Mouse (Mus musculus): ENCODE measurements at regions not wholly inside any gene's neighbourhood (a gene's known extent, or its start where the extent isn't known, plus 50 kb on each side); places are given as distances from the start of the nearest gene placed in this dataset.

DNA sequence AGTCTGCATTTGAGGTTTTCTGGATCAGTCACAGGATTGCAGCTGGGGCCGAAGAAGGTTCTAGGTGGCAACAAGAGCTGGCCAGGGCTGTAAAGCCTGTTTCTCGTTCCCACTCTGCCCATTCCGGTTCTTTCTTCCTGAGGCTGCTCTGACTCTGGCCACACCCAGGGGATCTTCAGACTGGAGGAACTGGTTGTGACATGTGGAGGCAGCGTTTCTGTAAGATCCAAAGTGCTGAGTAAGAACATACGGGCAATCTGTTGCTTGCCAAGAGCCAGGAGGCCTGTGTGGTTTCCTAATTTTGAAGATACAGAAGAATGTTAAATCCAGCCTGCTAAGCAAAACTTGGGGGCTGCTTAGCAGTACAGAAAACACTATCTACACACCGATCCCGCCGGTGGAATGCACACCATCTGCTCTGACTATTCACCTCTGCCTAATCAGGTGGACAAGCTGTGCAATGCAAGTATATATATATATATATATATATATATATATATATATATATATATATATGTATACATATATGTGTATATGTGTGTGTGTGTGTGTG lies 99.3 kb upstream of the Bmp2k start:
- DNase-seq (ENCODE audit: low read depth, low spot score) = no peak

GRCm38 (mm10) chr5:96898695-96899094 lies 98.8 kb upstream of the Bmp2k start:
- DNase-seq (ENCODE audit: low read depth, low spot score) = no peak

DNA sequence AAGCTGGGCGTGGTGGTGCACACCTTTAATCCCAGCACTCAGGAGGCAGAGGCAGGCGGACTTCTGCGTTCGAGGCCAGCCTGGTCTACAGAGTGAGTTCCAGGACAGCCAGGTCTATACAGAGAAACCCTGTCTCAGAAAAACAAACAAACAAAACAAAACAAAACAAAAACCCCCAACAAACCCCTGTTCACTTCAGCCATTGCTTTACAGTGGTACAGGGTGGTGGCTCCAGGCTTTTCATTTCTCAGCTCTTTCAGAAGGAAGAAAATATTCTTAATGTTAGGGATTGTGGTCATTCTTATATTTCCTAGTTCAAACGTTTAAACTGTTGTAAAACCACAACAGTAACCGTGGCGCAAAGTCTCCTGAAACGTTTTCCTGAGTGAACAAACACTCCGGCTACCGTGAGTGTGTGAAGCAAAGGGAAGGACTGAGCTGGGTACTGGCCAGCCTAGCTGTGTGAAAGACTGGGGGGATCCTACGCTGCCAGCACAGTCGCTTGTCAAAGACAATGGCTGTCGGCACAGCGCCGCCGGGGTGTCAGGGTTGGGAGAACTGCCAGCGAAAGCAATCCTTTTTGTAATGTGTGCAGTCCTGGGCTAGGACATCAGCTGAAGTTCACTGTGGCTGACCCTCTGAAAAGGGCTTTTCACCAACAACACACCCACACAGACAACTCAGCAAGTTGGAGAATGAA lies 91.8 kb upstream of the Bmp2k start:
- DNase-seq (ENCODE audit: low read depth, low spot score) = no peak

- peak; percentile 46 for DNase-seq (ENCODE audit: low read depth, low spot score)
These were observed 89.1 kb upstream of the Bmp2k start for GRCm38 (mm10) chr5:96908371-96908770.

- DNase-seq (ENCODE audit: low read depth, low spot score) = no peak
These were observed 88.3 kb upstream of the Bmp2k start for GRCm38 (mm10) chr5:96909218-96909617.

- peak; percentile 83 for DNase-seq (ENCODE audit: low read depth, low spot score)
These were observed 85.8 kb upstream of the Bmp2k start for GRCm38 (mm10) chr5:96911550-96912253.

- DNase-seq (ENCODE audit: low read depth, low spot score) = peak; percentile 57
These were observed 85.2 kb upstream of the Bmp2k start for GRCm38 (mm10) chr5:96912254-96912635.

GRCm38 (mm10) chr5:96912781-96913180 lies 84.7 kb upstream of the Bmp2k start:
- DNase-seq (ENCODE audit: low read depth, low spot score) = peak; percentile 44

DNA sequence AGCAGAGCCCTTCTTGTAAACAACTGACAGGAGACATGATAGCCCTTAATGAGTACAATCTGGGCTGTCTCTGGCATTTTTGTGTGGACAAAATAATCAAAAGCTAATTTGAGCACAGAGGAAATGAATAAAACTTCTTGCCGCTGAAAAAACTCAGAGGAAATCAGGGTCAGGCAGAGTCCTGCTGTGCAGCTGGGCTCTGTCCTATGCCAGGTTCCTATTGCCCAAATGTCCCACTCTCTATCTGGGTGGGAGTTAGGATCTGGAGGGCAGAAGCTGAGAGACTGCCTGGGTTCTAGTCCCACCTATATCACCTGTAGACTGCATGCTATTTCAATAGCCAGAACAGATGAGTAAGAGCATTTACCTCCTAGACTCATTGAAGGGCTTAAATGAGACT lies 83.8 kb upstream of the Bmp2k start:
- no peak for DNase-seq (ENCODE audit: low read depth, low spot score)

DNA sequence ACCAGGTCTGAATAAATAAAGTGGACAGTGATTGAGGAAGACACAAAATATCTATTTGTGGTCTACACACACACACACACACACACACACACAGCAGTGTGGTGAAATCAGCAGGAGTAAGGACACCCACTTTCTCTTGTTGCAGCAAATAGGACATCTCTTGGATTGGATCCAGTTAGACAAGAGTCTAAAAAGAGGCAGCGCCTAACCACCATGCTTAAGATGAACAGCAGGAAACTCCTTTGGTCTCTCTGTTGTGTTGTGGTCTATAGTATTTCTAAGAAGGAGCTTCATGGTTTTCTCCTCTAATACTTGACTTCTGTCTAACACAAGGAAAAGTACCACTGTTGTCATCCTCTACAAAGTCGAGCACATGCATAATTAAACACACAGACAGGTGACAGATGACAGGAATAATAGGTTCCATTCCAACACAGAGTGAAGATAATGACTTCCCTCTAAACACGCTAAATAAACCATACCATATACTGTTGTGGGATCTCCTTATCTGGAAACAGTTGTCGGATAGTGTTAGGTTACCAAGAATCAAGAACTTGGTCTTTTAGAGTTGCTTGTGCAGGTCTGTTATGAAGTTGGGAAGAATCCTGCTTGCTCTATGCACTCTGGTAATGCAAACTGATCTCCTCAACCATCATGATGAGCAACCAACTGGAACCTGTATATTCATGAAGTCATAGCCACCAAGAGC lies 82.6 kb upstream of the Bmp2k start:
- peak; percentile 66 for DNase-seq (ENCODE audit: low read depth, low spot score)

GRCm38 (mm10) chr5:96916897-96917296 lies 80.6 kb upstream of the Bmp2k start:
- peak; percentile 87 for DNase-seq (ENCODE audit: low read depth, low spot score)

GRCm38 (mm10) chr5:96917596-96918258 lies 79.8 kb upstream of the Bmp2k start:
- peak; percentile 64 for DNase-seq (ENCODE audit: low read depth, low spot score)

DNA sequence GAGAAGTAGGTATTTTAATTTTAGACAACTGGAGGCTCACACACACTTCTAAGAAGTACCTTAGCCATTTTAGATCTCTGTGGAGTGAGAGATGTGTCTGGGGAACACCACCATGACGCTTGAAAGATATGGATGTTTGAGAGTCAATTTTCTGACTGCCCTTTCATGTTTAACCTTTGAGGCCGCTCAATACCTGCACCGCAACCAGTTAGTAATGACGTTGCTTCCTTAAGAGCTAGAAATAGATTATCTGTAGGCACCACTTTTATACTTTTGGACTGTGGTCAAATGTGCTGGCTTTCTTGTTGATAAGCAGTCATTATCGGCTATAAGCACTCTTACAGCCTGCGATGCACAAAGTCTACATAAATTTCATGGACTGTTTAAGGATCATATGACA lies 78.3 kb upstream of the Bmp2k start:
- peak; percentile 61 for DNase-seq (ENCODE audit: low read depth, low spot score)

GRCm38 (mm10) chr5:96921037-96921436 lies 76.5 kb upstream of the Bmp2k start:
- no peak for DNase-seq (ENCODE audit: low read depth, low spot score)

GRCm38 (mm10) chr5:96921511-96921910 lies 76.0 kb upstream of the Bmp2k start:
- peak; percentile 29 for DNase-seq (ENCODE audit: low read depth, low spot score)

GRCm38 (mm10) chr5:96921973-96922715 lies 75.3 kb upstream of the Bmp2k start:
- DNase-seq (ENCODE audit: low read depth, low spot score) = no peak

GRCm38 (mm10) chr5:96922716-96923076 lies 74.8 kb upstream of the Bmp2k start:
- DNase-seq (ENCODE audit: low read depth, low spot score) = no peak

DNA sequence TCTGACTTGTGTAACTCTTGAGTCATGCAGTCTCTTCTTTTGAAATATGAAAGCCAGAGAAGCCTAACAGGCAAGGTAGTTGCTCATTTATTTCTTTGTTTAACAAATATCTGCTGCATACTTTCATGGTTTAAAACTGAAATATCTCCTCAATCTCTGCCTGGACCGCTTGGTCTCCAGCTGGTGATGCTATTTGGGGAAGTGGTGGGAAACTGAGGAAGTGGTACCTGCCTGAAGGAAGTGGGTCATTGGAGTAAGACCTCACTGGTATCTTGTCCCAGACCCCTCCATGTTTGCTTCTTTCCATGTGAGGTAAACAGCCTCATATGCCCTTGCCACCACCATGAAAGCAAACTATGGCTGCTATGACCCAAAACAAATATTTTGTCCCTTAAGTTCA lies 74.0 kb upstream of the Bmp2k start:
- DNase-seq (ENCODE audit: low read depth, low spot score) = no peak

DNA sequence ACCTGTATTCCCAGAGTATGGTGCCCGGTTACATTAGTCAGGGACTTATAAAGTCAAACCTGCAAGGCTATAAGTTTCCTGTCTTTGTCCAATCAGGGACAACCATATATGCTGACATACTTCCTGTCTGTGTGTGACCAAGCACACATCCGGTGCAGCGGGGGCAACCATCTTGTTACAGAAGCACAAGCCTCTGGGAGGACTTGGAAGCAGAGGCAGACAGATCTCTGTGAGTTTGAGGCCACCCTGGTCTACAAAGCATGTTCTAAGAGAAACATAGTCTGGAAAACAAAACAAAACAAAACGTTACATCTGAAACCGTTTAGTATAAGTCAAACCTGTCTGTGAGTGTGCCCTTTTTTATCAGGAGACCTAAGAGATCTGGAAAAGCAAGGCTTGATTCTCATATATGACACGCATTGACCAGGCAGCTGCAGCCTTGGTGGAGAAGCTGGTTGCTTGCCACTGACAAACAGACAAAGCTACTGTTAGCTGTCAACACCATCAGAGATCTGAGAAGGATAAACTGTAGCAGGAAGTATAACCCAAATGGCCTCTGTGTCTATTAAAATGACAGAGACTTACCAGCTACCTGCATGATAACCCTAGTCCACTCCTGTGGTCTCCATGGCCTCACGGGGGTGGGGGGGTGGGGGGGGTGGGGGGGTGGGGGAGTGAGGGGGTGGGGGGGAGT lies 72.6 kb upstream of the Bmp2k start:
- DNase-seq (ENCODE audit: low read depth, low spot score) = peak; percentile 28

DNA sequence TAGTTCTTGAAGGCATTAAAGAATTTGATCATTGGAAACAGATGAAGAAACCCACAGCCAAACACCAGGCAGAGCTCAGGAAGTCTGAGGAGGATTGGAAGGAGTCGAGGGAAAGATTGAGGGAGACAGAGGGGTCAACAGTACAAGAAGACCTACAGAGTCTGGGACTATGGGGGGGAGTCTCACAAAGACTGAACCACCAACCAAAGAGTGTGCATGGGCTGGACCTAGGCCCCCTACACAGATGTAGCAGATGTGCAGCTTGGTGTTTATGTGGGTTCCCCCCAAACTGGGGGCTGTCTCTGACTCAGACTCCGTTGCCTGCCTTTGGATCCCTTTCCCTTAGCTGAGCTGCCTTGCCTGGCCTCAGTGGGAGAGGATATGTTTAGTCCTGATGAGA lies 71.5 kb upstream of the Bmp2k start:
- no peak for DNase-seq (ENCODE audit: low read depth, low spot score)

DNA sequence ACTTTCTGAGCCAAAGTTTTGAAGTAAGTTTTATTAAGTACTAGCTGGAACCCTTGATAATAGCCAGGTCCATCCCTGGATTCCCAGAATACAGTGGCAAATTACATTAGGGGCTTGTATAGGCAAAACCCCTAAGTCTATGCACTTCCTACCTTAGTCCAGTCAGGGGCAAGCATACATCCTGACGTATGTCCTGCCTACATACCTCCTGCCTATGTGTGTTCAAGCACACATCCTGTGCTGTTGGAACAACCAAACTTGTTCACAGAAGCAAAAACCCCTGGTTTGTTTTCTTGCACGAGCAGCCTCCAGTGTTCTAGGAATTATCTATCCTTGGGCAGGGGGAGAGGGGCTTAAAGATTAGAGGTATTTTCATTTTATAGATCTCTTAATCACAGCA lies 66.4 kb upstream of the Bmp2k start:
- no peak for DNase-seq (ENCODE audit: low read depth, low spot score)

Data from CD4-positive helper T cell, adult 2 months (primary cell).